ENCODE assay signal across 13 mouse cellular contexts in the genomic region with DNA sequence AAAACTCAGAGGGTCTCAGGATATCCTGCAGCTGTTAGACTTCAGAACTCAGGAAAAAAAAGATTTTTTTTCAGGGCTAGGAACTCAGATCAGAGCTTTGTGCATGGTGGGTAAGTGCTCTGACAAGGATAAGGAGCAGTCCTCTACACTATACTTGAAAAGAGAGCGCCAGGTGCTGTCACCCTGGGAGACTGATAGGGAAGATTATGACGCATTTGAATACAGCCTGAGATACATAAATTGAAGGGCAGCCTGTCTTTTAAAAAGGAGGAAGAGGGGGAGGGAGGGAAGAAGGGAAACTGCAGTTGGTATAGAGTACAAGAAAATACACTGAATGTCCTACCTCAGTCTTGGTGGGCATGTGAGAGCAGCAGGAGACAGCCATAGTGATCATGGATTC. TPM values are rescaled to one million over a fixed set of nuclear protein-coding genes. Genes with fewer than 3 reads are reported as not detected.
DNase-seq lines count a peak whose midpoint lies in the region; ATAC-seq and TF ChIP-seq lines count a peak whose summit lies in the region.
"Had no signal": no experiment of that assay in that cellular context is flagged by ENCODE, and none has a peak within 500 bp of the region (broad histone marks: within the 10 kb centered on the region; RNA-seq: fewer than 3 reads in every experiment).

No protein-coding gene starts in this region.

- peaks cover 5 to 11% of the 10 kb centered on the region in 2 experiments for H3K4me1 ChIP-seq in heart, embryonic 14.5 days (ENCODE audit: control insufficient read depth in 2 of 2, insufficient read depth in 2 of 2, low read length in 2 of 2)
- peaks cover 2% of the 10 kb centered on the region for H3K4me1 ChIP-seq in heart, adult 2 months (ENCODE audit: control insufficient read depth, insufficient read depth, low read length)
- H3K4me1 ChIP-seq in kidney, postnatal 0 days (replicated peaks; ENCODE audit: insufficient read depth, low read length): no peaks in the 10 kb centered on the region
- H3K4me1 ChIP-seq in brown adipose tissue, adult 24 weeks (ENCODE audit: control insufficient read depth, insufficient read depth, insufficient read length, low read length): no peaks in the 10 kb centered on the region; the same call in none of the 2 replicates
- peaks cover 0 to 4% of the 10 kb centered on the region in 2 experiments; a peak in 2 of 4 replicates for H3K4me1 ChIP-seq in liver, embryonic 14.5 days (replicated peaks; ENCODE audit: control insufficient read depth in 2 of 2, insufficient read depth in 2 of 2, low read length in 1 of 2)
- 0 out of 2 replicates have a peak, but pooled peaks cover 5% of the 10 kb centered on the region for H3K4me1 ChIP-seq in embryonic facial prominence, embryonic 10.5 days
- H3K4me1 ChIP-seq: forebrain, embryonic 15.5 days had no signal

- H3K4me2 ChIP-seq in heart, embryonic 14.5 days (ENCODE audit: low read length): no peak overlapping the region
- H3K4me2 ChIP-seq in kidney, postnatal 0 days (ENCODE audit: low read length): no peak overlapping the region
- no peak overlapping the region for H3K4me2 ChIP-seq in liver, embryonic 14.5 days (ENCODE audit: low read depth)
- H3K4me2 ChIP-seq: forebrain, embryonic 15.5 days had no signal

- intact Hi-C loops in heart, adult 2 months (cut with DNase I): no loop called here

- DNase-seq in heart, adult 2 months: no peak
- no peak for DNase-seq in kidney, postnatal 0 days (ENCODE audit: low spot score)
- no peak for DNase-seq in kidney, adult 8-10 months
- DNase-seq in liver, embryonic 14.5 days (ENCODE audit: low read depth in 3 of 3, low spot score in 3 of 3): no peak
- no peak for DNase-seq in embryonic facial prominence, embryonic 10.5 days (ENCODE audit: low spot score)
- DNase-seq: kidney, adult 9 months; lung, postnatal 10 days; thymus, adult 18-20 months had no signal

- no peak for TF ChIP-seq POLR2A in heart, adult 2 months (IDR thresholded peaks at IDR 0.05; ENCODE audit: insufficient read depth, low read depth, low read length)

- ATAC-seq in heart, embryonic 14.5 days (ENCODE audit: insufficient number of reproducible peaks, insufficient read depth, low FRiP score, low read depth): no peak
- ATAC-seq in kidney, postnatal 0 days (replicated peaks; ENCODE audit: low FRiP score, low read depth): no peak
- ATAC-seq in liver, embryonic 14.5 days (ENCODE audit: insufficient read depth): 0 out of 2 replicates have a peak, but pooled peaks have one; percentile 23
- ATAC-seq: CD4-positive, CD25-positive, alpha-beta regulatory T cell, adult 4 months; forebrain, embryonic 15.5 days had no signal

- no peaks in the 10 kb centered on the region for H3K9me3 ChIP-seq in heart, embryonic 14.5 days (ENCODE audit: control insufficient read depth, low read length)
- no peaks in the 10 kb centered on the region for H3K9me3 ChIP-seq in kidney, postnatal 0 days (replicated peaks; ENCODE audit: low read length)
- no peaks in the 10 kb centered on the region for H3K9me3 ChIP-seq in liver, embryonic 14.5 days (ENCODE audit: control insufficient read depth, low read length)
- H3K9me3 ChIP-seq in embryonic facial prominence, embryonic 10.5 days: no peaks in the 10 kb centered on the region
- H3K9me3 ChIP-seq: forebrain, embryonic 15.5 days had no signal

- TF ChIP-seq EP300 in heart, adult 2 months (IDR thresholded peaks at IDR 0.05; ENCODE audit: insufficient read depth, low read depth, low read length): no peak
- no peak for TF ChIP-seq EP300 in liver, embryonic 14.5 days (IDR thresholded peaks at IDR 0.05; ENCODE audit: low read depth)

- H3K27me3 ChIP-seq in heart, embryonic 14.5 days (ENCODE audit: control insufficient read depth, insufficient read depth, low read length): no peaks in the 10 kb centered on the region
- no peaks in the 10 kb centered on the region for H3K27me3 ChIP-seq in heart, adult 2 months (ENCODE audit: control insufficient read depth, insufficient read depth, low read length)
- H3K27me3 ChIP-seq in kidney, postnatal 0 days (ENCODE audit: insufficient read depth, low read length): no peaks in the 10 kb centered on the region
- no peaks in the 10 kb centered on the region for H3K27me3 ChIP-seq in liver, embryonic 14.5 days (ENCODE audit: control insufficient read depth, insufficient read depth, low read length)
- no peaks in the 10 kb centered on the region for H3K27me3 ChIP-seq in embryonic facial prominence, embryonic 10.5 days (replicated peaks; ENCODE audit: low read depth, poor library complexity, severe bottlenecking)
- H3K27me3 ChIP-seq: forebrain, embryonic 15.5 days had no signal

- 32% methylated on average over 2 of the region's 2 CpGs for WGBS in heart, embryonic 14.5 days
- WGBS in heart, adult 2 months: 37% methylated on average over 2 of the region's 2 CpGs
- 81% methylated on average over 2 of the region's 2 CpGs for WGBS in kidney, postnatal 0 days
- WGBS in liver, embryonic 14.5 days (ENCODE audit: insufficient replicate concordance): 22% methylated on average over 2 of the region's 2 CpGs
- WGBS in embryonic facial prominence, embryonic 10.5 days: 88% methylated on average over 2 of the region's 2 CpGs

- TF ChIP-seq CTCF in heart, adult 2 months (IDR thresholded peaks at IDR 0.05): no peak
- TF ChIP-seq CTCF in kidney, postnatal 0 days (IDR thresholded peaks at IDR 0.05; ENCODE audit: low read depth): no peak
- no peak for TF ChIP-seq CTCF in liver, embryonic 14.5 days (IDR thresholded peaks at IDR 0.05; ENCODE audit: low read depth)

- H3K4me3 ChIP-seq in heart, embryonic 14.5 days (ENCODE audit: control insufficient read depth in 1 of 2, insufficient read depth in 1 of 2, low read depth in 1 of 2, low read length in 2 of 2): no peak overlapping the region
- H3K4me3 ChIP-seq in heart, adult 2 months: no peak overlapping the region
- H3K4me3 ChIP-seq in kidney, postnatal 0 days (replicated peaks; ENCODE audit: low read depth, low read length): no peak overlapping the region
- H3K4me3 ChIP-seq in brown adipose tissue, adult 24 weeks (ENCODE audit: insufficient read depth, low read depth, low read length): no peak overlapping the region
- no peak overlapping the region for H3K4me3 ChIP-seq in liver, embryonic 14.5 days (ENCODE audit: insufficient read depth in 1 of 2, low read depth in 2 of 2, low read length in 2 of 2)
- no peak overlapping the region for H3K4me3 ChIP-seq in embryonic facial prominence, embryonic 10.5 days
- H3K4me3 ChIP-seq: forebrain, embryonic 15.5 days had no signal

- peaks cover 3% of the 10 kb centered on the region for H3K79me2 ChIP-seq in heart, adult 2 months (replicated peaks; ENCODE audit: control insufficient read depth, insufficient read depth, low read length)

- peak overlapping the region; percentile 10 to 52; a peak in 2 of 4 replicates for H3K27ac ChIP-seq in heart, embryonic 14.5 days (replicated peaks in 1 of 2; ENCODE audit: control insufficient read depth in 1 of 2, insufficient read depth in 1 of 2, low read depth in 2 of 2, low read length in 2 of 2)
- H3K27ac ChIP-seq in heart, adult 2 months: no peak overlapping the region
- 0 out of 2 replicates have a peak overlapping the region, but pooled peaks have one; percentile 22 for H3K27ac ChIP-seq in kidney, postnatal 0 days
- H3K27ac ChIP-seq in brown adipose tissue, adult 24 weeks (replicated peaks; ENCODE audit: low read depth, low read length): peak overlapping the region; percentile 28
- no peak overlapping the region for H3K27ac ChIP-seq in liver, embryonic 14.5 days
- no peak overlapping the region for H3K27ac ChIP-seq in embryonic facial prominence, embryonic 10.5 days (replicated peaks)
- H3K27ac ChIP-seq: forebrain, embryonic 15.5 days had no signal

- peaks cover 30% of the 10 kb centered on the region for H3K36me3 ChIP-seq in heart, embryonic 14.5 days (ENCODE audit: control insufficient read depth, insufficient read depth, low read length)
- no peaks in the 10 kb centered on the region for H3K36me3 ChIP-seq in heart, adult 2 months (ENCODE audit: control insufficient read depth, insufficient read depth, low read length)
- H3K36me3 ChIP-seq in kidney, postnatal 0 days (ENCODE audit: insufficient read depth, low read length): peaks cover 11% of the 10 kb centered on the region
- peaks cover 20% of the 10 kb centered on the region for H3K36me3 ChIP-seq in liver, embryonic 14.5 days (replicated peaks; ENCODE audit: control insufficient read depth, insufficient read depth, low read depth)
- peaks cover 55% of the 10 kb centered on the region for H3K36me3 ChIP-seq in embryonic facial prominence, embryonic 10.5 days (replicated peaks)

- peak overlapping the region; percentile 10; the same call in 1 of the 2 replicates for H3K9ac ChIP-seq in heart, embryonic 14.5 days (ENCODE audit: low read length)
- no peak overlapping the region for H3K9ac ChIP-seq in heart, adult 2 months (ENCODE audit: low read depth, low read length)
- H3K9ac ChIP-seq in kidney, postnatal 0 days (ENCODE audit: low read depth, low read length): no peak overlapping the region
- no peak overlapping the region for H3K9ac ChIP-seq in liver, embryonic 14.5 days (replicated peaks)
- H3K9ac ChIP-seq: forebrain, embryonic 15.5 days had no signal

RNA-seq across cellular contexts. Expression of a gene that starts 7.8 kb away (rescaled TPM):
- 25.8 and 27.5 TPM in 2 replicates for polyA plus RNA-seq in heart, embryonic 14.5 days (2014; fragmentation: Nextera tagmentation; extraction: Ambion mirVana)
- total RNA-seq in heart, adult 2 months (2021): 10 to 100 TPM in 1 of 2 experiments, 1 to 10 TPM in 1; 8.5 to 10.0 TPM
- polyA plus RNA-seq in heart, adult 2 months (2012; rRNA removed): 7.7 and 9.5 TPM in 2 replicates
- polyA plus RNA-seq in kidney, postnatal 0 days (2015; fragmentation: Nextera tagmentation; extraction: Ambion mirVana): 21.9 and 24.3 TPM in 2 replicates
- polyA plus RNA-seq in brown adipose tissue, adult 24 weeks (2012; ENCODE audit: insufficient read depth, insufficient read length, missing spikeins): 2.1 and 5.2 TPM in 2 replicates
- polyA plus RNA-seq in liver, embryonic 14.5 days (2012; rRNA removed): 6.3 and 8.1 TPM in 2 replicates
- polyA plus RNA-seq in liver, embryonic 14.5 days (2014; fragmentation: Nextera tagmentation; extraction: Ambion mirVana): 9.9 and 12.2 TPM in 2 replicates
- 46.2 and 46.5 TPM in 2 replicates for polyA plus RNA-seq in embryonic facial prominence, embryonic 10.5 days (2016; fragmentation: Nextera tagmentation; extraction: Ambion mirVana)

RNA-seq across cellular contexts. Expression of a gene that starts 20.6 kb away (rescaled TPM):
- 29.4 and 30.9 TPM in 2 replicates for polyA plus RNA-seq in heart, embryonic 14.5 days (2014; fragmentation: Nextera tagmentation; extraction: Ambion mirVana)
- total RNA-seq in heart, adult 2 months (2021): 10 to 100 TPM; 29.8 to 34.6 TPM
- 16.1 and 25.1 TPM in 2 replicates for polyA plus RNA-seq in heart, adult 2 months (2012; rRNA removed)
- polyA plus RNA-seq in kidney, postnatal 0 days (2015; fragmentation: Nextera tagmentation; extraction: Ambion mirVana): 38.1 and 39.0 TPM in 2 replicates
- 25.0 and 27.8 TPM in 2 replicates for polyA plus RNA-seq in brown adipose tissue, adult 24 weeks (2012; ENCODE audit: insufficient read depth, insufficient read length, missing spikeins)
- polyA plus RNA-seq in liver, embryonic 14.5 days (2012; rRNA removed): 10.4 and 24.5 TPM in 2 replicates
- polyA plus RNA-seq in liver, embryonic 14.5 days (2014; fragmentation: Nextera tagmentation; extraction: Ambion mirVana): 48.7 and 49.5 TPM in 2 replicates
- 58.8 and 59.3 TPM in 2 replicates for polyA plus RNA-seq in embryonic facial prominence, embryonic 10.5 days (2016; fragmentation: Nextera tagmentation; extraction: Ambion mirVana)

RNA-seq across cellular contexts. Expression of a gene that starts 41.5 kb away (rescaled TPM):
- 66.3 and 70.9 TPM in 2 replicates for polyA plus RNA-seq in heart, embryonic 14.5 days (2014; fragmentation: Nextera tagmentation; extraction: Ambion mirVana)
- total RNA-seq in heart, adult 2 months (2021): 10 to 100 TPM; 26.8 to 27.5 TPM
- polyA plus RNA-seq in heart, adult 2 months (2012; rRNA removed): 9.7 and 17.7 TPM in 2 replicates
- 87.7 and 89.4 TPM in 2 replicates for polyA plus RNA-seq in kidney, postnatal 0 days (2015; fragmentation: Nextera tagmentation; extraction: Ambion mirVana)
- polyA plus RNA-seq in brown adipose tissue, adult 24 weeks (2012; ENCODE audit: insufficient read depth, insufficient read length, missing spikeins): 22.4 and 24.6 TPM in 2 replicates
- 5.5 and 8.5 TPM in 2 replicates for polyA plus RNA-seq in liver, embryonic 14.5 days (2012; rRNA removed)
- 29.3 and 31.7 TPM in 2 replicates for polyA plus RNA-seq in liver, embryonic 14.5 days (2014; fragmentation: Nextera tagmentation; extraction: Ambion mirVana)
- polyA plus RNA-seq in embryonic facial prominence, embryonic 10.5 days (2016; fragmentation: Nextera tagmentation; extraction: Ambion mirVana): 155 and 159 TPM in 2 replicates

RNA-seq across cellular contexts. Expression of a gene that starts 49.6 kb away (rescaled TPM):
- 1.2 and 1.4 TPM in 2 replicates for polyA plus RNA-seq in heart, embryonic 14.5 days (2014; fragmentation: Nextera tagmentation; extraction: Ambion mirVana)
- 1 to 10 TPM in 1 of 2 experiments, under 1 TPM in 1; 0.73 to 1.1 TPM for total RNA-seq in heart, adult 2 months (2021)
- 3.8 and 4.2 TPM in 2 replicates for polyA plus RNA-seq in heart, adult 2 months (2012; rRNA removed)
- 2.4 and 3.0 TPM in 2 replicates for polyA plus RNA-seq in kidney, postnatal 0 days (2015; fragmentation: Nextera tagmentation; extraction: Ambion mirVana)
- 2.3 TPM in 1 of 2 replicates, not detected in the other for polyA plus RNA-seq in brown adipose tissue, adult 24 weeks (2012; ENCODE audit: insufficient read depth, insufficient read length, missing spikeins)
- polyA plus RNA-seq in liver, embryonic 14.5 days (2012; rRNA removed): 0.33 and 0.47 TPM in 2 replicates
- polyA plus RNA-seq in liver, embryonic 14.5 days (2014; fragmentation: Nextera tagmentation; extraction: Ambion mirVana): 0.25 and 0.27 TPM in 2 replicates
- 1.3 and 1.8 TPM in 2 replicates for polyA plus RNA-seq in embryonic facial prominence, embryonic 10.5 days (2016; fragmentation: Nextera tagmentation; extraction: Ambion mirVana)
- total RNA-seq: hematopoietic stem cell, adult 5-6 weeks had no signal

Comparison
In these comparisons a context has a peak if more than half of its experiments do, and no peak if none do; other contexts are left out.
1. H3K27ac ChIP-seq: peak in heart, embryonic 14.5 days (2 of 2), kidney, postnatal 0 days (single experiment) and brown adipose tissue, adult 24 weeks (single experiment); none in heart, adult 2 months (single experiment), liver, embryonic 14.5 days (single experiment) and embryonic facial prominence, embryonic 10.5 days (single experiment).